16 mouse cellular contexts compared by ENCODE assay signal in the genomic region with DNA sequence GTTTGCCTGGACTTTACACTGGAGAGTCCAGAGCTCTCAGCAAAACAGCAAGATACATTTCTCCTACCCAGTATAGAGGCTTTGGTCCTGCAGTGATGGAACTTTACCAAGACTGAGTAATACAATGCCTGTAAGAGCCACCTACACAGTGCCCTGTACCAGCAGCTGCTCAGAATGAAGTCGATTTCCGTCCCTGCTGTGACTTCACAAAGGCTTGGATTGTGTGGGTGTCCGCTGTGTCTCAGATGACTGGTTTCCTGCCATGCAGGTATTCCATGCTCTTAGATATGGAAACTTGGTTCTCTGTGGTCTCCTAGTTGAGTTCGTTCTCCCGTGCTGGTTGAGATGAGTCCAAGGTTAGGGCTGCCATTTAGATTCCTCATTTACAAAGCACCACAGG.
DNase-seq lines count a peak whose midpoint lies in the region; ATAC-seq and TF ChIP-seq lines count a peak whose summit lies in the region.
"Had no signal": no experiment of that assay in that cellular context is flagged by ENCODE, and none has a peak within 500 bp of the region (broad histone marks: within the 10 kb centered on the region; RNA-seq: fewer than 3 reads in every experiment).

No protein-coding gene starts in this region.

- no peaks in the 10 kb centered on the region for H3K9me3 ChIP-seq in ES-E14 (ENCODE audit: control insufficient read depth, insufficient read depth, low read depth, low read length)
- no peaks in the 10 kb centered on the region for H3K9me3 ChIP-seq in forebrain, embryonic 15.5 days
- H3K9me3 ChIP-seq: embryonic facial prominence, embryonic 13.5 days; liver, embryonic 13.5 days; stomach, embryonic 15.5 days had no signal

- no peaks in the 10 kb centered on the region for H3K27me3 ChIP-seq in forebrain, embryonic 15.5 days
- H3K27me3 ChIP-seq: embryonic facial prominence, embryonic 13.5 days; liver, embryonic 13.5 days; stomach, embryonic 15.5 days had no signal

- peak; percentile 87 for ATAC-seq in inflammation-experienced regulatory T-cells, adult 6 months
- no peak for ATAC-seq in forebrain, embryonic 15.5 days (replicated peaks)
- ATAC-seq: midbrain, embryonic 16.5 days had no signal

- no peak overlapping the region for H3K9ac ChIP-seq in ES-E14 (ENCODE audit: insufficient read depth, low read depth, low read length, poor library complexity, severe bottlenecking)
- no peak overlapping the region for H3K9ac ChIP-seq in forebrain, embryonic 15.5 days (replicated peaks)
- H3K9ac ChIP-seq: embryonic facial prominence, embryonic 13.5 days; liver, embryonic 13.5 days; stomach, embryonic 15.5 days had no signal

- 78% methylated on average over 5 of the region's 5 CpGs for WGBS in forebrain, embryonic 15.5 days

- peak overlapping the region; percentile 56; the same call in 1 of the 2 replicates for H3K27ac ChIP-seq in ES-E14 (ENCODE audit: insufficient read depth, low read depth, low read length, poor library complexity, severe bottlenecking)
- no peak overlapping the region for H3K27ac ChIP-seq in forebrain, embryonic 15.5 days (replicated peaks)
- H3K27ac ChIP-seq: embryonic facial prominence, embryonic 13.5 days; heart, adult 2 months; liver, embryonic 13.5 days; stomach, embryonic 15.5 days had no signal

- no peak overlapping the region for H3K4me2 ChIP-seq in forebrain, embryonic 15.5 days (replicated peaks)
- H3K4me2 ChIP-seq: embryonic facial prominence, embryonic 13.5 days; liver, embryonic 13.5 days; stomach, embryonic 15.5 days had no signal

- peak; percentile 43 to 45 for DNase-seq in left cerebral cortex, adult 18-20 months (ENCODE audit: low spot score in 2 of 2)
- no peak for DNase-seq in left cerebral cortex, postnatal 36 days (ENCODE audit: low spot score in 2 of 2)
- no peak for DNase-seq in ES-E14 (ENCODE audit: low read depth, low spot score)
- peak; percentile 83 for DNase-seq in cerebellum, adult 11-12 months
- no peak for DNase-seq in thymus, postnatal 10 days (ENCODE audit: low spot score in 2 of 2)
- DNase-seq: adrenal gland, adult 8-10 months; heart, adult 2 months; heart, postnatal 36 days; kidney, adult 11 months; liver, embryonic 13.5 days; right cerebral cortex, postnatal 4 days had no signal

- no peak overlapping the region for H3K4me3 ChIP-seq in ES-E14 (ENCODE audit: insufficient read depth in 1 of 2, low read depth in 1 of 2, low read length in 2 of 2, poor library complexity in 1 of 2, severe bottlenecking in 1 of 2)
- no peak overlapping the region for H3K4me3 ChIP-seq in forebrain, embryonic 15.5 days
- H3K4me3 ChIP-seq: embryonic facial prominence, embryonic 13.5 days; heart, adult 2 months; liver, embryonic 13.5 days; stomach, embryonic 15.5 days had no signal

- no peaks in the 10 kb centered on the region for H3K36me3 ChIP-seq in ES-E14 (ENCODE audit: control insufficient read depth, insufficient read depth, low read length, poor library complexity, severe bottlenecking)
- H3K36me3 ChIP-seq in forebrain, embryonic 15.5 days = no peaks in the 10 kb centered on the region
- H3K36me3 ChIP-seq: embryonic facial prominence, embryonic 13.5 days; liver, embryonic 13.5 days; stomach, embryonic 15.5 days had no signal

- H3K4me1 ChIP-seq in ES-E14 (ENCODE audit: control insufficient read depth in 2 of 2, insufficient read depth in 2 of 2, low read length in 2 of 2, poor library complexity in 1 of 2) = no peaks in the 10 kb centered on the region
- no peaks in the 10 kb centered on the region for H3K4me1 ChIP-seq in forebrain, embryonic 15.5 days
- H3K4me1 ChIP-seq: liver, embryonic 13.5 days had no signal

- intact Hi-C loops in left cerebral cortex, postnatal 36 days (cut with DNase I) = no loop called here

- in situ Hi-C loops in ES-E14 (cut with MboI; ENCODE audit: low sequenced_read_pairs in 2 of 2, unreplicated experiment in 2 of 2) = no loop called here

TF ChIP-seq in ES-E14, 5 proteins besides CTCF, POLR2A, EP300 and RAD21:
- TF ChIP-seq MAFK (IDR thresholded peaks at IDR 0.05; ENCODE audit: insufficient read depth, low read depth, low read length) = no peak
- TF ChIP-seq HCFC1 (IDR thresholded peaks at IDR 0.05; ENCODE audit: borderline replicate concordance, insufficient read depth, low read length) = no peak
- no peak for TF ChIP-seq ZC3H11A (IDR thresholded peaks at IDR 0.05; ENCODE audit: borderline replicate concordance, low read depth, low read length)
- no peak for TF ChIP-seq CHD2 (IDR thresholded peaks at IDR 0.05; ENCODE audit: low read depth, low read length)
- TF ChIP-seq ZNF384 (IDR thresholded peaks at IDR 0.05; ENCODE audit: low read depth, low read length) = no peak

Comparison
In these comparisons a context has a peak if more than half of its experiments do, and no peak if none do; other contexts are left out.
1. DNase-seq: peak in left cerebral cortex, adult 18-20 months (2 of 2) and cerebellum, adult 11-12 months (single experiment); none in left cerebral cortex, postnatal 36 days (0 of 2), ES-E14 (single experiment) and thymus, postnatal 10 days (0 of 2).